Mouse (Mus musculus): ENCODE data around the gene Bag5. TPM values are rescaled to one million over a fixed set of nuclear protein-coding genes. Genes with fewer than 3 reads are reported as not detected.

The Bag5 gene
- polyA plus RNA-seq, 1 experiment from 2014 or later, result 36.2 TPM

- H3K4me3 ChIP-seq, result peak overlapping the region; percentile 62
- 0 out of 2 replicates have a peak, but pooled peaks cover 3% of the 10 kb centered on the region for H3K36me3 ChIP-seq
- no peaks in the 10 kb centered on the region for H3K9me3 ChIP-seq (replicated peaks)
- H3K27ac ChIP-seq, result peak overlapping the region; percentile 38
- H3K27me3 ChIP-seq, result peaks cover 14% of the 10 kb centered on the region
- peak overlapping the region; percentile 62 for H3K9ac ChIP-seq
- peak overlapping the region; percentile 93 for H3K4me2 ChIP-seq
- WGBS, result under 1% methylated on average over 34 of the region's 34 CpGs
- no peak for ATAC-seq (replicated peaks; ENCODE audit: insufficient number of reproducible peaks, insufficient read depth, low FRiP score, low read depth)
- peaks cover 59% of the 10 kb centered on the region for H3K4me1 ChIP-seq (replicated peaks)
Observed at GRCm38 (mm10) chr12:111671431-111671902, 41.6 kb downstream of the Bag5 start.

- Histone ChIP-seq H3K4me2 (peak overlapping the region; percentile 93), H3K4me3 (peak overlapping the region; percentile 62), H3K9me3 (replicated peaks) (no peaks in the 10 kb centered on the region), H3K4me1 (replicated peaks) (peaks cover 63% of the 10 kb centered on the region), H3K27me3 (peaks cover 14% of the 10 kb centered on the region), H3K36me3 (0 out of 2 replicates have a peak, but pooled peaks cover 3% of the 10 kb centered on the region), H3K9ac (peak overlapping the region; percentile 62), H3K27ac (no peak overlapping the region)
- no peak for ATAC-seq (replicated peaks; ENCODE audit: insufficient number of reproducible peaks, insufficient read depth, low FRiP score, low read depth)
- 3% methylated on average over 35 of the region's 35 CpGs for WGBS
Observed at GRCm38 (mm10) chr12:111670976-111671375, 42.1 kb downstream of the Bag5 start.

- peaks cover 67% of the 10 kb centered on the region for H3K4me1 ChIP-seq (replicated peaks)
- peaks cover 14% of the 10 kb centered on the region for H3K27me3 ChIP-seq
- ATAC-seq (replicated peaks; ENCODE audit: insufficient number of reproducible peaks, insufficient read depth, low FRiP score, low read depth), result no peak
- 21% methylated on average over 29 of the region's 29 CpGs for whole genome bisulfite sequencing
- no peaks in the 10 kb centered on the region for H3K9me3 ChIP-seq (replicated peaks)
- H3K36me3 ChIP-seq, result 0 out of 2 replicates have a peak, but pooled peaks cover 3% of the 10 kb centered on the region
- H3K9ac ChIP-seq, result peak overlapping the region; percentile 62
- H3K27ac ChIP-seq, result no peak overlapping the region
- peak overlapping the region; percentile 93 for H3K4me2 ChIP-seq
- H3K4me3 ChIP-seq, result peak overlapping the region; percentile 62
Observed at GRCm38 (mm10) chr12:111670371-111670971, 42.6 kb downstream of the Bag5 start.

- WGBS, result 63% methylated on average over 8 of the region's 8 CpGs
- Histone ChIP-seq H3K4me3 (no peak overlapping the region), H3K27ac (no peak overlapping the region), H3K36me3 (0 out of 2 replicates have a peak, but pooled peaks cover 3% of the 10 kb centered on the region), H3K4me2 (peak overlapping the region; percentile 93; the same call in 1 of the 2 replicates), H3K4me1 (replicated peaks) (peaks cover 67% of the 10 kb centered on the region), H3K27me3 (peaks cover 14% of the 10 kb centered on the region), H3K9ac (no peak overlapping the region), H3K9me3 (replicated peaks) (no peaks in the 10 kb centered on the region)
- no peak for ATAC-seq (replicated peaks; ENCODE audit: insufficient number of reproducible peaks, insufficient read depth, low FRiP score, low read depth)
Observed at GRCm38 (mm10) chr12:111669961-111670360, 43.1 kb downstream of the Bag5 start.

- WGBS, result 70% methylated on average over 23 of the region's 23 CpGs
- peak overlapping the region; percentile 32 for H3K4me3 ChIP-seq
- ATAC-seq (replicated peaks; ENCODE audit: insufficient number of reproducible peaks, insufficient read depth, low FRiP score, low read depth), result peak; percentile 1; the same call in 1 of the 2 replicates
- H3K4me2 ChIP-seq, result peak overlapping the region; percentile 66
- H3K27ac ChIP-seq, result peak overlapping the region; percentile 93
- no peaks in the 10 kb centered on the region for H3K9me3 ChIP-seq (replicated peaks)
- H3K9ac ChIP-seq, result peak overlapping the region; percentile 57; the same call in 1 of the 2 replicates
- H3K36me3 ChIP-seq, result 0 out of 2 replicates have a peak, but pooled peaks cover 3% of the 10 kb centered on the region
- H3K4me1 ChIP-seq (replicated peaks), result peaks cover 66% of the 10 kb centered on the region
- peaks cover 14% of the 10 kb centered on the region for H3K27me3 ChIP-seq
Observed at GRCm38 (mm10) chr12:111669000-111669788, 43.9 kb downstream of the Bag5 start.

- Histone ChIP-seq H3K9me3 (replicated peaks) (no peaks in the 10 kb centered on the region), H3K36me3 (0 out of 2 replicates have a peak, but pooled peaks cover 3% of the 10 kb centered on the region), H3K27me3 (peaks cover 12% of the 10 kb centered on the region), H3K9ac (peak overlapping the region; percentile 57), H3K4me2 (peak overlapping the region; percentile 66), H3K27ac (peak overlapping the region; percentile 93), H3K4me3 (peak overlapping the region; percentile 32), H3K4me1 (replicated peaks) (peaks cover 68% of the 10 kb centered on the region)
- 1% methylated on average over 8 of the region's 8 CpGs for WGBS
- peak; percentile 59 for ATAC-seq (replicated peaks; ENCODE audit: insufficient number of reproducible peaks, insufficient read depth, low FRiP score, low read depth)
Observed at GRCm38 (mm10) chr12:111668457-111668912, 44.6 kb downstream of the Bag5 start.

GRCm38 (mm10) chr12:111667421-111667820 is 45.6 kb downstream of the Bag5 start:
- H3K36me3 ChIP-seq, result 0 out of 2 replicates have a peak, but pooled peaks cover 3% of the 10 kb centered on the region
- H3K27ac ChIP-seq, result no peak overlapping the region
- H3K27me3 ChIP-seq, result peaks cover 1% of the 10 kb centered on the region
- H3K9me3 ChIP-seq (replicated peaks), result no peaks in the 10 kb centered on the region
- H3K4me1 ChIP-seq (replicated peaks), result peaks cover 66% of the 10 kb centered on the region
- H3K4me2 ChIP-seq, result no peak overlapping the region
- WGBS, result 84% methylated on average over 5 of the region's 5 CpGs
- no peak overlapping the region for H3K4me3 ChIP-seq
- ATAC-seq (replicated peaks; ENCODE audit: insufficient number of reproducible peaks, insufficient read depth, low FRiP score, low read depth), result no peak
- no peak overlapping the region for H3K9ac ChIP-seq

GRCm38 (mm10) chr12:111666380-111666779 is 46.7 kb downstream of the Bag5 start:
- no peak for ATAC-seq (replicated peaks; ENCODE audit: insufficient number of reproducible peaks, insufficient read depth, low FRiP score, low read depth)
- H3K27ac ChIP-seq, result peak overlapping the region; percentile 74
- WGBS, result 74% methylated on average over 13 of the region's 13 CpGs
- H3K4me3 ChIP-seq, result no peak overlapping the region
- no peak overlapping the region for H3K4me2 ChIP-seq
- H3K9me3 ChIP-seq (replicated peaks), result no peaks in the 10 kb centered on the region
- peaks cover 58% of the 10 kb centered on the region for H3K4me1 ChIP-seq (replicated peaks)
- peaks cover 3% of the 10 kb centered on the region; the same call in 1 of the 2 replicates for H3K36me3 ChIP-seq
- no peak overlapping the region for H3K9ac ChIP-seq
- H3K27me3 ChIP-seq, result no peaks in the 10 kb centered on the region

- Histone ChIP-seq H3K27ac (peak overlapping the region; percentile 74), H3K9me3 (replicated peaks) (no peaks in the 10 kb centered on the region), H3K4me3 (no peak overlapping the region), H3K4me2 (no peak overlapping the region), H3K9ac (no peak overlapping the region), H3K4me1 (replicated peaks) (peaks cover 47% of the 10 kb centered on the region), H3K36me3 (peaks cover 3% of the 10 kb centered on the region; the same call in 1 of the 2 replicates), H3K27me3 (no peaks in the 10 kb centered on the region)
- ATAC-seq (replicated peaks; ENCODE audit: insufficient number of reproducible peaks, insufficient read depth, low FRiP score, low read depth), result no peak
- WGBS, result 58% methylated on average over 13 of the region's 13 CpGs
Observed at GRCm38 (mm10) chr12:111665041-111665880, 47.8 kb downstream of the Bag5 start.

- Histone ChIP-seq H3K4me1 (replicated peaks) (peaks cover 38% of the 10 kb centered on the region), H3K27me3 (no peaks in the 10 kb centered on the region), H3K9me3 (replicated peaks) (no peaks in the 10 kb centered on the region), H3K4me2 (peak overlapping the region; percentile 10; the same call in 1 of the 2 replicates), H3K27ac (peak overlapping the region; percentile 74), H3K36me3 (no peaks in the 10 kb centered on the region; the same call in 1 of the 2 replicates), H3K4me3 (no peak overlapping the region), H3K9ac (no peak overlapping the region)
- 42% methylated on average over 6 of the region's 6 CpGs for WGBS
- peak; percentile 37; the same call in 1 of the 2 replicates for ATAC-seq (replicated peaks; ENCODE audit: insufficient number of reproducible peaks, insufficient read depth, low FRiP score, low read depth)
Observed at GRCm38 (mm10) chr12:111664144-111664634, 48.9 kb downstream of the Bag5 start.
